Mouse (Mus musculus) neural tube, embryonic 11.5 days (tissue): ENCODE data around the gene Fbxo10. TPM values are rescaled to one million over a fixed set of nuclear protein-coding genes. Genes with fewer than 3 reads are reported as not detected.
A peak's percentile ranks its signal among the peaks of the same experiment; 100 is the strongest.

ENCODE experiments used
- ATAC-seq: fragments of 200-750 bp; cut with Nextera tagmentation; 2 replicates; pipeline ENCODE4 v1.8.0; 2017; ENCODE audit warnings: moderate number of reproducible peaks, mild to moderate bottlenecking, moderate TSS enrichment, moderate library complexity; ENCODE audit not compliant: insufficient read depth, low FRiP score, low TSS enrichment
- DNase-seq: peaks from one replicate; pipeline ENCODE4 v3.0.0-alpha.2; 2015; ENCODE audit warnings: low spot score
- H3K27ac ChIP-seq: fragments of 300-500 bp; sonication (generic); 2 replicates; pipeline ENCODE4 v1.5.1; 2014; ENCODE audit warnings: low read depth, mild to moderate bottlenecking, low read length
- H3K27me3 ChIP-seq: fragments of 300-500 bp; sonication (generic); 2 replicates; pipeline ENCODE4 v1.6.1; 2014; ENCODE audit warnings: mild to moderate bottlenecking, low read length, mixed read lengths; ENCODE audit not compliant: control insufficient read depth, insufficient read depth
- H3K36me3 ChIP-seq: fragments of 300-500 bp; sonication (generic); 2 replicates; pipeline ENCODE4 v1.6.1; 2014; ENCODE audit warnings: mild to moderate bottlenecking, low read length, moderate library complexity, mixed read lengths; ENCODE audit not compliant: control insufficient read depth, insufficient read depth
- H3K4me1 ChIP-seq: fragments of 300-500 bp; sonication (generic); 2 replicates; pipeline ENCODE4 v1.6.1; 2014; ENCODE audit warnings: low read length, mixed read lengths; ENCODE audit not compliant: control insufficient read depth, insufficient read depth
- H3K4me2 ChIP-seq: fragments of 300-500 bp; sonication (generic); 2 replicates; pipeline ENCODE4 v1.6.1; 2014; ENCODE audit warnings: low read depth, mild to moderate bottlenecking, moderate library complexity
- H3K4me3 ChIP-seq: fragments of 300-500 bp; sonication (generic); 2 replicates; pipeline ENCODE4 v1.5.1; 2014; ENCODE audit warnings: low read depth, low read length
- H3K9ac ChIP-seq: fragments of 300-500 bp; sonication (generic); 2 replicates; pipeline ENCODE4 v1.6.1; 2014; ENCODE audit warnings: mild to moderate bottlenecking, low read length
- H3K9me3 ChIP-seq: fragments of 300-500 bp; sonication (generic); 2 replicates; pipeline ENCODE4 v1.6.1; 2016; ENCODE audit warnings: low read length; ENCODE audit not compliant: control insufficient read depth
- WGBS: fragments of 180-500 bp; shearing (Covaris S2); extraction: QIAGEN DNeasy Blood & Tissue Kit; methylation state at CpG from one replicate; pipeline ENCODE4 v1.1.7; 2014; 5-methylcytosine and 5-hydroxymethylcytosine counted together
- polyA plus RNA-seq: library from polyadenylated mRNA; unstranded; fragments of >200 nt; fragmentation: Nextera tagmentation; extraction: Ambion mirVana; gene quantifications from 2 replicates; pipeline ENCODE4 v1.2.1, GENCODE M21; 2014

Gene Fbxo10
- polyA plus RNA-seq: 9.8 TPM in 2 replicates

- peak within 1 kb of the TSS; percentile 83 for H3K4me2 ChIP-seq
- no peaks in the 10 kb centered on the region for H3K27me3 ChIP-seq
- peak within 1 kb of the TSS; percentile 69 for H3K9ac ChIP-seq
- under 1% methylated on average over 62 of the region's 77 CpGs for WGBS
- H3K4me1 ChIP-seq: peaks cover 8% of the 10 kb centered on the region
- peak within 1 kb of the TSS; percentile 39; the same call in 1 of the 2 replicates for H3K27ac ChIP-seq
- peak within 1 kb of the TSS; percentile 61 for H3K4me3 ChIP-seq
- H3K36me3 ChIP-seq: no peaks in the 10 kb centered on the region
- H3K9me3 ChIP-seq: no peaks in the 10 kb centered on the region
- ATAC-seq: peak; percentile 90
- peak; percentile 96 for DNase-seq
Observed at GRCm38 (mm10) chr4:45084021-45084894, at the start of gene Fbxo10. Gene Fbxo10, minus strand, starts transcription at chr4:45084604.

GRCm38 (mm10) chr4:45131021-45131420, 46.6 kb upstream of the Fbxo10 start:
- H3K4me2 ChIP-seq: no peak overlapping the region
- H3K27me3 ChIP-seq: no peaks in the 10 kb centered on the region
- WGBS: 74% methylated on average over 4 of the region's 4 CpGs
- no peaks in the 10 kb centered on the region for H3K36me3 ChIP-seq
- no peak overlapping the region for H3K27ac ChIP-seq
- H3K4me3 ChIP-seq: no peak overlapping the region
- H3K4me1 ChIP-seq: no peaks in the 10 kb centered on the region
- ATAC-seq (no peak), DNase-seq (no peak)
- no peak overlapping the region for H3K9ac ChIP-seq
- no peaks in the 10 kb centered on the region for H3K9me3 ChIP-seq

DNA sequence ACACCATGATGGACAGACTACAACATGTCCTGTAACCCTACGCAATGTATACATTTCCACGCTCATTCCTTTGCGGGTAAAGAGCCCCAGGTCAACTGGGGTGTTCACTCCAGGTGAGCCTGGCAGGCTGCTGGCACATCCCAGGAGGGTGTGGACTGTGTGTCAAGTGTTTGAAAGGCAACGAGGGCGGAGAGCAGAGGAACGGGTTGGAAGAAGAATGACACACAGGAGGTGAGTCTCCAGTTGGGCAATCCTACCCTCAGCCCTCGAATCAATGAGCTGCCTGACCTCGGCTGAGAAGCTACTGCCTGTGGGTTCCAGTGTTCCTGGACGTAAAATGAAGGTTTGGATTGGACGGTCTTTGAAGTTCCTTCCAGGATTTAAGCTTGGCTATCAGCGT, 36.9 kb upstream of the Fbxo10 start:
- H3K4me3 ChIP-seq: no peak overlapping the region
- H3K9me3 ChIP-seq: no peaks in the 10 kb centered on the region
- H3K27me3 ChIP-seq: no peaks in the 10 kb centered on the region
- no peak overlapping the region for H3K4me2 ChIP-seq
- no peaks in the 10 kb centered on the region for H3K36me3 ChIP-seq
- H3K4me1 ChIP-seq: no peaks in the 10 kb centered on the region
- no peak overlapping the region for H3K27ac ChIP-seq
- no peak overlapping the region for H3K9ac ChIP-seq
- DNase-seq: no peak
- 86% methylated on average over 11 of the region's 11 CpGs for WGBS
- ATAC-seq: no peak

GRCm38 (mm10) chr4:45108456-45109110, 24.2 kb upstream of the Fbxo10 start:
- Histone ChIP-seq H3K4me3 (no peak overlapping the region), H3K9ac (no peak overlapping the region), H3K27me3 (no peaks in the 10 kb centered on the region), H3K4me2 (no peak overlapping the region), H3K36me3 (no peaks in the 10 kb centered on the region; the same call in 1 of the 2 replicates), H3K9me3 (no peaks in the 10 kb centered on the region), H3K27ac (no peak overlapping the region), H3K4me1 (peaks cover 7% of the 10 kb centered on the region; the same call in 1 of the 2 replicates)
- 69% methylated on average over 8 of the region's 8 CpGs for WGBS
- no peak for DNase-seq
- no peak for ATAC-seq

DNA sequence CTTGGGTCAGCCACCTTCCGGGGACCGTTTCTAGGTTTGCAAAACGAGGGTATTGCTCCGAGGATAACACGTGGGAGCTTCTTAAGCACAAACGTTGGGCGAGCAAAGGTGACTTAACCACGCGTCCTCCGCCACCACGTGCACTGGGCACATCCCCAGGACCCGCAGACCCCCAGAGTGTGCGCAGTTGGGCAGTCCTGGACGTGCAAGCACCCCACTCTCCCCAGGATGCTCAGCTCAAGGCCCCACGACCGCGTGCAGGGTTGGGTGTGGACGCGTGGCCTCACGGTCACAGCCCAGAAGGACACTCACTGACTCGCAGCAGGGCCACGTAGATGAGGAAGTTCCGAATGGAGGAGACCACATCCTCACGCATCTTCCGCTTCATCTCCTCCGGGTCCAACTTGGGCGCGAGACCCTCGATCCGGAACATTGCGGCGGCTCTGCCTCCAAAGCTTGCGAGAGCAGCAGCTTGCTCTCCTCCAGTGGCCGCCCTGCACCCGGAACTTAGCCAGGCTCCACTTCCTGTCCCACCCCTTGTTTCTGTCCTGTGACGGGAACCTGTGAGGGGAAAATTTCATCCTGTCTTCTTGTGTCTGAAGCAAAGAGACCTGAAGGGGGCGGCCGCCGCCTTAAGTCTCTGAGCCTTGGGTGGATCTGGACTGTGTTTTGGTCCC, 23.3 kb upstream of the Fbxo10 start, which contains the start of gene Tomm5:
Gene Tomm5 (minus strand): TSS at position 514 of the 677 bp plus-strand sequence.
- peak within 1 kb of the TSS; percentile 66 for H3K4me3 ChIP-seq
- peak; percentile 86 for ATAC-seq
- H3K9me3 ChIP-seq: no peaks in the 10 kb centered on the region
- no peaks in the 10 kb centered on the region for H3K27me3 ChIP-seq
- H3K9ac ChIP-seq: peak within 1 kb of the TSS; percentile 83
- no peaks in the 10 kb centered on the region; the same call in 1 of the 2 replicates for H3K36me3 ChIP-seq
- DNase-seq: peak; percentile 87
- H3K4me1 ChIP-seq: peaks cover 7% of the 10 kb centered on the region; the same call in 1 of the 2 replicates
- peak within 1 kb of the TSS; percentile 57 for H3K4me2 ChIP-seq
- H3K27ac ChIP-seq: no peak within 1 kb of the TSS
- 0% methylated on average over 38 of the region's 39 CpGs for WGBS

- no peak for ATAC-seq
- 5% methylated on average over 4 of the region's 4 CpGs for WGBS
Observed at GRCm38 (mm10) chr4:45107066-45107465, 22.7 kb upstream of the Fbxo10 start.

DNA sequence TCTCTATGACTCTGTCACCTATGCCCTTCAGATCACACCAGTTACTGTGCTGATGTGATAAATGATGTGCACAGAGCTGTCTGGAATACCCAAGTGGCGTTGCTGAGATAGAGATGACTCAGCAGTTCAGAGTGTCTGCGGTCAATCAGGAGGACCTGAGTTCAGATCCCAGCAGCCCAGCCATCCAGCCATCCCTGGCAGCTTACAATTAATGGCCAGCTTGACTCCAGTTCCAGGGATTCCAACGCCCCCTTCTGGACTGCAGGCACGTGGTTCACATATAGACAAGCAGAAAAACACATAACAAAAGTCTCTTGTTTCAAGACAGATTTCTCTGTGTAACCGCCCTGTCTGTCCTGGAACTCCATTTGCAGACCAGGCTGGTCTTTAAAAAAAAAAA, 22.0 kb upstream of the Fbxo10 start:
- no peak for DNase-seq
- no peak overlapping the region for H3K9ac ChIP-seq
- no peaks in the 10 kb centered on the region for H3K27me3 ChIP-seq
- no peak overlapping the region for H3K27ac ChIP-seq
- H3K4me2 ChIP-seq: no peak overlapping the region; the same call in 1 of the 2 replicates
- no peaks in the 10 kb centered on the region; the same call in 1 of the 2 replicates for H3K36me3 ChIP-seq
- H3K4me1 ChIP-seq: peaks cover 7% of the 10 kb centered on the region; the same call in 1 of the 2 replicates
- no peaks in the 10 kb centered on the region for H3K9me3 ChIP-seq
- 79% methylated on average over 5 of the region's 5 CpGs for WGBS
- H3K4me3 ChIP-seq: no peak overlapping the region
- no peak for ATAC-seq

More at GRCm38 (mm10) chr4:45107066-45107465, 22.7 kb upstream of the Fbxo10 start:
- Histone ChIP-seq H3K4me3 (peak overlapping the region; percentile 66), H3K27me3 (no peaks in the 10 kb centered on the region), H3K9me3 (no peaks in the 10 kb centered on the region), H3K9ac (peak overlapping the region; percentile 83), H3K36me3 (no peaks in the 10 kb centered on the region; the same call in 1 of the 2 replicates), H3K27ac (no peak overlapping the region), H3K4me1 (peaks cover 7% of the 10 kb centered on the region; the same call in 1 of the 2 replicates), H3K4me2 (peak overlapping the region; percentile 57)
- no peak for DNase-seq

GRCm38 (mm10) chr4:45097198-45097872, 12.9 kb upstream of the Fbxo10 start:
- no peak overlapping the region for H3K4me3 ChIP-seq
- no peak overlapping the region for H3K4me2 ChIP-seq
- DNase-seq: peak; percentile 82
- no peak overlapping the region for H3K27ac ChIP-seq
- no peak for ATAC-seq
- H3K4me1 ChIP-seq: no peaks in the 10 kb centered on the region
- H3K36me3 ChIP-seq: no peaks in the 10 kb centered on the region
- WGBS: 27% methylated on average over 7 of the region's 7 CpGs
- no peaks in the 10 kb centered on the region for H3K9me3 ChIP-seq
- no peaks in the 10 kb centered on the region for H3K27me3 ChIP-seq
- no peak overlapping the region for H3K9ac ChIP-seq
